Mouse (Mus musculus) myocyte (in vitro differentiated cells): Measurements from ENCODE around the gene Traf3ip1. TPM values are rescaled to one million over a fixed set of nuclear protein-coding genes. Genes with fewer than 3 reads are reported as not detected.

ENCODE experiments used
- H3K27me3 ChIP-seq: one replicate; pipeline ENCODE4 v1.6.1; 2011; ENCODE audit not compliant: control insufficient read depth, insufficient read depth, insufficient read length
- H3K36me3 ChIP-seq: one replicate; pipeline ENCODE4 v1.6.1; 2011; ENCODE audit not compliant: control insufficient read depth, insufficient read depth
- H3K4me2 ChIP-seq: one replicate; pipeline ENCODE4 v1.6.1; 2011; ENCODE audit warnings: low read depth, control low read depth
- H3K4me3 ChIP-seq: one replicate; pipeline ENCODE4 v1.5.1; 2011; ENCODE audit warnings: mild to moderate bottlenecking, control low read depth, moderate library complexity
- H3K79me2 ChIP-seq: one replicate; pipeline ENCODE4 v1.6.1; 2011; ENCODE audit not compliant: control insufficient read depth, insufficient read depth
- H3ac ChIP-seq: one replicate; pipeline ENCODE4 v1.6.1; 2011; ENCODE audit not compliant: control insufficient read depth, insufficient read length
- CEBPB ChIP-seq: IDR thresholded peaks from 2 replicates; pipeline ENCODE4 v1.6.1; 2011; ENCODE audit warnings: mild to moderate bottlenecking, moderate library complexity; ENCODE audit not compliant: poor library complexity, insufficient read depth, severe bottlenecking
- E2F4 ChIP-seq: IDR thresholded peaks from one replicate; pipeline ENCODE4 v1.6.1; 2011; ENCODE audit warnings: mild to moderate bottlenecking, control low read depth, moderate library complexity; ENCODE audit not compliant: insufficient read depth
- MAX ChIP-seq: IDR thresholded peaks from one replicate; pipeline ENCODE4 v1.6.1; 2011; ENCODE audit warnings: low read depth, mild to moderate bottlenecking, control low read depth
- MYOD1 ChIP-seq, 3 experiments: IDR thresholded peaks; one replicate each; pipeline ENCODE4 v1.6.1; 2011; ENCODE audit warnings: control low read depth in 2 of 3, low read depth in 2 of 3, mild to moderate bottlenecking in 2 of 3, moderate library complexity in 1 of 3; ENCODE audit not compliant: insufficient read length in 2 of 3, control insufficient read depth in 1 of 3
- MYOG ChIP-seq, 3 experiments: IDR thresholded peaks; one replicate each; pipeline ENCODE4 v1.6.1; 2011; ENCODE audit warnings: control low read depth in 2 of 3, low read depth in 2 of 3, mild to moderate bottlenecking in 2 of 3; ENCODE audit not compliant: insufficient read length in 2 of 3, control insufficient read depth in 1 of 3, insufficient read depth in 1 of 3
- POLR2A ChIP-seq: IDR thresholded peaks from one replicate; pipeline ENCODE4 v1.6.1; 2011; ENCODE audit warnings: low read depth, mild to moderate bottlenecking, control low read depth, moderate library complexity; ENCODE audit not compliant: insufficient read length
- POLR2AphosphoS2 ChIP-seq: IDR thresholded peaks from one replicate; pipeline ENCODE4 v1.6.1; 2011; ENCODE audit warnings: low read depth, control low read depth; ENCODE audit not compliant: insufficient read length
- REST ChIP-seq: IDR thresholded peaks from one replicate; pipeline ENCODE4 v1.6.1; 2011; ENCODE audit warnings: mild to moderate bottlenecking, control low read depth, moderate library complexity; ENCODE audit not compliant: insufficient read depth, insufficient read length
- SRF ChIP-seq: IDR thresholded peaks from one replicate; pipeline ENCODE4 v1.6.1; 2011; ENCODE audit warnings: low read depth; ENCODE audit not compliant: control insufficient read depth, insufficient read length
- TCF12 ChIP-seq: IDR thresholded peaks from one replicate; pipeline ENCODE4 v1.6.1; 2011; ENCODE audit warnings: mild to moderate bottlenecking, control low read depth; ENCODE audit not compliant: poor library complexity, insufficient read depth, severe bottlenecking
- TCF3 ChIP-seq: IDR thresholded peaks from one replicate; pipeline ENCODE4 v1.6.1; 2011; ENCODE audit warnings: low read depth, control low read depth; ENCODE audit not compliant: insufficient read length
- USF1 ChIP-seq: IDR thresholded peaks from one replicate; pipeline ENCODE4 v1.6.1; 2011; ENCODE audit warnings: low read depth, mild to moderate bottlenecking, control low read depth, moderate library complexity
- polyA plus RNA-seq: library from polyadenylated mRNA; unstranded; fragments of >200 nt; fragmentation: generic; extraction: Trizol; gene quantifications from one replicate; pipeline ENCODE4 v1.2.1, GENCODE M21; 2012; ENCODE audit warnings: missing spikeins

The Traf3ip1 gene
- polyA plus RNA-seq, 1 experiment: 4.5 TPM

DNA sequence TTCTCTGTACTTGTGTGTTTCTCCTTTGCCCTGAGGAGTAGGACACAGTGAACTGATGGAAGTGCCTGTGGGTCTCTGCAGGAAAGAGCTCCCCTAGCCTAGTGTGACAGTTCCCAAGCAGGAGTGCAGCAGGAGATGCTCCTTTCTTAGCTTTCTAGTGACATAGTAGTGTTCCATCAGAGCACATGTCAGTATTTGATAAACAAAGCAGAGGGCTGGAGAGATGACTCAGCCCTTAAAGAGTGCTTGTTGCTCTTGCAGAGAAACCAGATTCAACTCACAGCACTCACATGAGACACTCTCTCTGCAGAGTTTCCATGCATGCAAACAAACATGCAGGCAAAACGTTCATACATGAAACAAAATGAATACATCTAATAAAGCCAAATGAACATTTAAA, 50.8 kb downstream of the Traf3ip1 start:
- peaks cover 8% of the 10 kb centered on the region for H3K79me2 ChIP-seq
- H3K27me3 ChIP-seq: no peaks in the 10 kb centered on the region
- H3ac ChIP-seq: no peak overlapping the region
- no peak for TF ChIP-seq POLR2AphosphoS2
- TF ChIP-seq REST: no peak
- TF ChIP-seq E2F4: no peak
- TF ChIP-seq MYOG (IDR thresholded peaks at IDR 0.05; ENCODE audit: control insufficient read depth in 1 of 3, insufficient read depth in 1 of 3, insufficient read length in 2 of 3, low read depth in 2 of 3): no peak
- TF ChIP-seq TCF3: no peak
- no peak for TF ChIP-seq USF1
- TF ChIP-seq CEBPB: no peak
- TF ChIP-seq MYOD1 (IDR thresholded peaks at IDR 0.05; ENCODE audit: control insufficient read depth in 1 of 3, insufficient read length in 2 of 3, low read depth in 2 of 3): no peak
- no peak for TF ChIP-seq MAX
- TF ChIP-seq SRF: no peak
- no peak for TF ChIP-seq POLR2A
- no peak for TF ChIP-seq TCF12
- H3K4me2 ChIP-seq: no peak overlapping the region
- H3K36me3 ChIP-seq: peaks cover 11% of the 10 kb centered on the region
- H3K4me3 ChIP-seq: no peak overlapping the region

DNA sequence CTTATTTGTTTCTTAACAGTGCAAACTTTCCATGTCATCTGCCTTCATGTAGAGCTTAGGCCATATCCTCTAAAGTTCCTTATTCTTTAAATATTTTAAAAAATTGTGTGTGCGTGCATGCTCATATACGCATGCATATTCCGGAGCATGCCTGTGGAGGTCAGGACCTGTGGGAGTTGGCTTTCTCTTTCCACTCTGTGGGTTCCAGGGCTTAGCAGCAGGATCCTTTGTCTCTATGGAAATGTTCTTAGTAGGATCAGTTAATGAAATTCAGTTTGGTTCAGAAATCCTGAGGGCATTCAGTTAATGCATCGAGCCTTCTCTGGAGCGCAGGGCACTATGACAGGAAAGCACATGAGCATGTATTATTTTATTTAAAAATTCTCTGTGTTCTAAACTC, 53.1 kb downstream of the Traf3ip1 start:
- no peak for TF ChIP-seq SRF
- no peak for TF ChIP-seq MYOD1 (IDR thresholded peaks at IDR 0.05; ENCODE audit: control insufficient read depth in 1 of 3, insufficient read length in 2 of 3, low read depth in 2 of 3)
- no peak for TF ChIP-seq MYOG (IDR thresholded peaks at IDR 0.05; ENCODE audit: control insufficient read depth in 1 of 3, insufficient read depth in 1 of 3, insufficient read length in 2 of 3, low read depth in 2 of 3)
- TF ChIP-seq USF1: no peak
- TF ChIP-seq REST: no peak
- TF ChIP-seq E2F4: no peak
- no peak overlapping the region for H3K4me2 ChIP-seq
- H3K36me3 ChIP-seq: peaks cover 11% of the 10 kb centered on the region

DNA sequence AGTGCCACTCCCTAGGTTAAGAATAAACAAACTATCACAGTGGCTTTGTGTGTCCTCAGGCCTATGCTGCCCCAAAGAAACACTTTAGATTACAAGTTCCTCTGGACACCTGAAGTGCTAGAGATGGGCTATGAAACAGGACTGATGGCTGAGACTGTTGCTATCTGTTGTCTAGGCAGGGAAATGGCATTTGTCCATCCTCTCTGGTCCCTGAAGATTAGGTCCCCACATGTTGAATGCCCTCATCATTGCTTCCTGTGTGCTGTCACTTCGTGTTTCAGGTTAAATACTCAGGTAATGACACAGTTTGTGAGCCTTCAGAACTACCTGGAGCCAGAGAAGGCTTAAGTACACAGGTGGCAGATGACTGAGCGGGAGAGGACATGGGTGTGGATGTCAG, 54.6 kb downstream of the Traf3ip1 start:
- H3ac ChIP-seq: no peak overlapping the region
- peaks cover 11% of the 10 kb centered on the region for H3K36me3 ChIP-seq
- no peaks in the 10 kb centered on the region for H3K27me3 ChIP-seq
- TF ChIP-seq REST: no peak
- TF ChIP-seq POLR2AphosphoS2: no peak
- TF ChIP-seq CEBPB: no peak
- no peak for TF ChIP-seq MAX
- TF ChIP-seq POLR2A: no peak
- TF ChIP-seq MYOD1 (IDR thresholded peaks at IDR 0.05; ENCODE audit: control insufficient read depth in 1 of 3, insufficient read length in 2 of 3, low read depth in 2 of 3): no peak
- no peak for TF ChIP-seq E2F4
- no peak for TF ChIP-seq SRF
- TF ChIP-seq TCF3: no peak
- TF ChIP-seq USF1: no peak
- no peak for TF ChIP-seq MYOG (IDR thresholded peaks at IDR 0.05; ENCODE audit: control insufficient read depth in 1 of 3, insufficient read depth in 1 of 3, insufficient read length in 2 of 3, low read depth in 2 of 3)
- TF ChIP-seq TCF12: no peak
- H3K4me2 ChIP-seq: no peak overlapping the region
- no peak overlapping the region for H3K4me3 ChIP-seq
- no peaks in the 10 kb centered on the region for H3K79me2 ChIP-seq

More for the DNA sequence above, 53.1 kb downstream of the Traf3ip1 start:
- H3K27me3 ChIP-seq: no peaks in the 10 kb centered on the region
- no peaks in the 10 kb centered on the region for H3K79me2 ChIP-seq
- no peak overlapping the region for H3ac ChIP-seq
- H3K4me3 ChIP-seq: no peak overlapping the region

DNA sequence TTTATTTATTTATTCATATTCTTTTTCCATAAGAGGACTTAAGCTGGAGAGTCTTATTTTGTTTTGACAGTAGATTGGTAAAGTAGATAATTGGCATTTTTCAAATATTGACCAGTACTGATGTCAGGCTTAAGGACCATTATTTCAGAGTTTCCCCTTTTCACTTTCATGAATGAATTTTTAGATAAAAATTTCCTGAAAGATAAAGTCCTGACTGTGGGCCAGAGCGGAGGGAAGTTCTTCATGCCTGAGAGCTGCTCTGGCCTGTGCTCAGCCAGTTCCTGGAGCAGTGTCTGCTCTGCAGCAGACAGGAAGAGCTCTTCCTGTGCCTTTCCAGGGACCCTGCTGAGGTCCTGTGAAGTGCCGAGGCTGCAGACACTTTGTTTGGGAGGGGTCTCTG, 62.7 kb downstream of the Traf3ip1 start:
- Histone ChIP-seq H3K4me2 (no peak overlapping the region), H3K36me3 (peaks cover 14% of the 10 kb centered on the region), H3K4me3 (no peak overlapping the region), H3K27me3 (no peaks in the 10 kb centered on the region), H3ac (no peak overlapping the region), H3K79me2 (no peaks in the 10 kb centered on the region)
- TF ChIP-seq E2F4 (no peak), SRF (no peak), POLR2AphosphoS2 (no peak), REST (no peak), CEBPB (no peak), USF1 (no peak), TCF3 (no peak), TCF12 (no peak), POLR2A (no peak), MYOD1 (IDR thresholded peaks at IDR 0.05; ENCODE audit: control insufficient read depth in 1 of 3, insufficient read length in 2 of 3, low read depth in 2 of 3) (no peak), MAX (no peak), MYOG (IDR thresholded peaks at IDR 0.05; ENCODE audit: control insufficient read depth in 1 of 3, insufficient read depth in 1 of 3, insufficient read length in 2 of 3, low read depth in 2 of 3) (no peak)

DNA sequence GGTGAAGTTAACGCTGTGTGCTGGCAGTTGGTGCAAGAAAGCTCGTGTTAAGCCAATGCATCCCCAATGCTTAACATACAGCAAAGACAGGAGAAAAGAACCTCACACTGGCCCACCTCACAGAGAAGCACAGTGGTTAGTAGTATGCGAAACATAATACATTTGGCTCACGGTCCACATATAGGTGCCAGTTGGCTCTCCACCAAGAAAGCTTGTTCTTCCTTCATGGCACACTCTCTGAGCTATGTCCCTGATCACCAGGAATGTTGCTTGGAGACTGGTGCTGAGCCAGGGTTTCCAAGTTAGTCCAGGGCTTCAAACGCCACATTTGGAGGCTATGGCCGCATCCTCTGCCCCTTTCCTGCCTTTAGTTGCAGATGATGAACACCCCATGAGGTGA, 66.8 kb downstream of the Traf3ip1 start:
- no peaks in the 10 kb centered on the region for H3K27me3 ChIP-seq
- H3K79me2 ChIP-seq: no peaks in the 10 kb centered on the region

More for the DNA sequence above, 66.8 kb downstream of the Traf3ip1 start:
- no peak overlapping the region for H3K4me2 ChIP-seq
- no peak overlapping the region for H3K4me3 ChIP-seq
- no peak for TF ChIP-seq MYOD1 (IDR thresholded peaks at IDR 0.05; ENCODE audit: control insufficient read depth in 1 of 3, insufficient read length in 2 of 3, low read depth in 2 of 3)
- H3ac ChIP-seq: no peak overlapping the region
- no peaks in the 10 kb centered on the region for H3K36me3 ChIP-seq
